Mouse (Mus musculus) heart, embryonic 16.5 days (tissue): Measurements from ENCODE around the gene Nmnat1. TPM values are rescaled to one million over a fixed set of nuclear protein-coding genes. Genes with fewer than 3 reads are reported as not detected.

Experiments
- ATAC-seq: fragments of 200-750 bp; cut with Nextera tagmentation; replicated peaks from 2 replicates; pipeline ENCODE4 v1.8.0; 2017; ENCODE audit warnings: moderate number of reproducible peaks; ENCODE audit not compliant: insufficient read depth, low FRiP score; ENCODE audit errors: extremely low read depth
- H3K27ac ChIP-seq: fragments of 300-500 bp; sonication (generic); 2 replicates; pipeline ENCODE4 v1.5.1; 2014; ENCODE audit warnings: mild to moderate bottlenecking, low read length, control low read depth, moderate library complexity
- H3K27me3 ChIP-seq: fragments of 300-500 bp; sonication (generic); 2 replicates; pipeline ENCODE4 v1.6.1; 2014; ENCODE audit warnings: low read length, mixed read lengths; ENCODE audit not compliant: control insufficient read depth, insufficient read depth
- H3K36me3 ChIP-seq: fragments of 300-500 bp; sonication (generic); 2 replicates; pipeline ENCODE4 v1.6.1; 2014; ENCODE audit not compliant: control insufficient read depth, insufficient read depth
- H3K4me1 ChIP-seq: fragments of 300-500 bp; sonication (generic); 2 replicates; pipeline ENCODE4 v1.6.1; 2014; ENCODE audit warnings: low read length, mixed read lengths; ENCODE audit not compliant: control insufficient read depth, insufficient read depth
- H3K4me2 ChIP-seq: fragments of 300-500 bp; sonication (generic); 2 replicates; pipeline ENCODE4 v1.6.1; 2014; ENCODE audit warnings: low read depth, mild to moderate bottlenecking, control low read depth, low read length
- H3K4me3 ChIP-seq: fragments of 300-500 bp; sonication (generic); 2 replicates; pipeline ENCODE4 v1.5.1; 2014; ENCODE audit warnings: mild to moderate bottlenecking, control low read depth, low read length
- H3K9ac ChIP-seq: fragments of 300-500 bp; sonication (generic); 2 replicates; pipeline ENCODE4 v1.6.1; 2014; ENCODE audit warnings: low read length, control low read depth
- H3K9me3 ChIP-seq: fragments of 300-500 bp; sonication (generic); replicated peaks from 2 replicates; pipeline ENCODE4 v1.6.1; 2016; ENCODE audit warnings: low read length; ENCODE audit not compliant: control insufficient read depth
- WGBS: fragments of 180-500 bp; shearing (Covaris S2); extraction: QIAGEN DNeasy Blood & Tissue Kit; methylation state at CpG from one replicate; pipeline ENCODE4 v1.1.7; 2014; 5-methylcytosine and 5-hydroxymethylcytosine counted together
- polyA plus RNA-seq: library from polyadenylated mRNA; unstranded; fragments of >200 nt; fragmentation: Nextera tagmentation; extraction: Ambion mirVana; gene quantifications from 2 replicates; pipeline ENCODE4 v1.2.1, GENCODE M21; 2015

Nmnat1 gene
- polyA plus RNA-seq = 13.5 and 15.8 TPM in 2 replicates

DNA sequence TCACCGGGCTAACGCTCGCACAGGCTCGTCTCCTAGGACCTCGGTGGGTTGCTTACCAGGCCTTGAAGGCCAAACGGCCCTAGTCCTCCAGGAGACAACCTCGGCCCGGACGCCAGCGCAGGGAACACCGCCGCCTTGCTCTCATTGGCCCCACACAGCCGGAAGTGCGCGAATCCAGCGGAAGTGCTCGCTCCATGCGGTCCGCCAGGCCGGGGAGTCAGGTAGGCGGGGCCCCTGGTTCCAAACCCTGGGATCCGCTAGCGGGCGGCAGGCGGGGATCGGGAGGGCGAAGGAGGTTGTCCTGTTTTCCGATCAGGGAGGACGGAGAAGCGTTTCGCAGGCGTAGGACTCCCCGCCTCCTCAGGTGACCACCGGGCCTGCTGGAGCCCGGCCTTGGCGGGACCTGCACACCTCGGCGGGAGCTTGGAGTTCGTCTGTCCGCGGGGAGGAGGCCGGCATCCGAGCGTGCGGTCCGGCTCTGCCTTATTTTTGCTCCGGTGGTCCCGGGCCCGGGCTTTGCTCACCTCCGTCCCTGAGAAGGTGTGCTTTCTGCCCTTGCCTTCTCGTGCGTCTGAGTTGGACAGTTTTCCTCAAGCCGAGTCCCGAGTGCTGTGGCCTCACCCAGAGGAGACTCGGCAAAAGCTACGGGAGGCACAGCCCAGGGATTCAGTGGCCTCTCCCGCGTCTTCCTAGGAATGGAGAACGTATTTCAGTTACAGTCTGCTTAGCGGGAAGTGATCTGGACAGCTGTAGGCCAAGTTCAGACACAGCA is at the start of gene Nmnat1, which contains the start of gene Lzic:
Nmnat1 (minus strand) TSS at position 150 of the 772 bp plus-strand sequence.
Lzic (plus strand) TSS at position 177 of the 772 bp plus-strand sequence.
- under 1% methylated on average over 60 of the region's 60 CpGs for WGBS
- no peaks in the 10 kb centered on the region for H3K27me3 ChIP-seq
- H3K27ac ChIP-seq = peak within 1 kb of the TSS; percentile 87
- peaks cover 16% of the 10 kb centered on the region for H3K4me1 ChIP-seq
- peaks cover 25% of the 10 kb centered on the region for H3K36me3 ChIP-seq
- H3K4me2 ChIP-seq = peak within 1 kb of the TSS; percentile 80
- peak within 1 kb of the TSS; percentile 78 for H3K9ac ChIP-seq
- peak within 1 kb of the TSS; percentile 59 for H3K4me3 ChIP-seq
- ATAC-seq = peak; percentile 98
- H3K9me3 ChIP-seq = no peaks in the 10 kb centered on the region

DNA sequence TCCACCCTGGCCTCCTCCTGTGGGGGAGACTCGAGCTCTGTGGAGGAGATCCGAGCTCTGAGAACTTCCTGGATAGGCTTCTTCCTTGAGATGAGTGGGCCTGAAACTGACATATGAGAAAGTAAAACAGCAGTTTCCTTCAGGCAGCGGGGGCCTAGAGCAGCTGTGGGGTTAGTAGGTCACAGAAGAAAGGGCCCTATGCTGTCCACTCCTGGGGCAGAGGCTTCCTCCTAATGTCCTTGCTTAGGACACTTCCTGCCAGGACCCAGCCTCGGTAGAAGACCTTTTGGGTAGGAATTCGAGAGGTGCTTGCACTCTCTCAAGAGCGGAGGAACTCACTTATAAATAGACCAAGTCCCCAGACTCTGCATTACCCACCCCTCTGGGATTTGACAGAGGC is 44.7 kb upstream of the Nmnat1 start:
- no peak overlapping the region for H3K4me3 ChIP-seq
- no peaks in the 10 kb centered on the region for H3K9me3 ChIP-seq
- no peak overlapping the region for H3K4me2 ChIP-seq
- no peaks in the 10 kb centered on the region for H3K27me3 ChIP-seq
- H3K36me3 ChIP-seq = no peaks in the 10 kb centered on the region
- peak overlapping the region; percentile 28 for H3K27ac ChIP-seq
- 37% methylated on average over 6 of the region's 6 CpGs for WGBS
- H3K4me1 ChIP-seq = peaks cover 22% of the 10 kb centered on the region
- no peak for ATAC-seq
- no peak overlapping the region for H3K9ac ChIP-seq

DNA sequence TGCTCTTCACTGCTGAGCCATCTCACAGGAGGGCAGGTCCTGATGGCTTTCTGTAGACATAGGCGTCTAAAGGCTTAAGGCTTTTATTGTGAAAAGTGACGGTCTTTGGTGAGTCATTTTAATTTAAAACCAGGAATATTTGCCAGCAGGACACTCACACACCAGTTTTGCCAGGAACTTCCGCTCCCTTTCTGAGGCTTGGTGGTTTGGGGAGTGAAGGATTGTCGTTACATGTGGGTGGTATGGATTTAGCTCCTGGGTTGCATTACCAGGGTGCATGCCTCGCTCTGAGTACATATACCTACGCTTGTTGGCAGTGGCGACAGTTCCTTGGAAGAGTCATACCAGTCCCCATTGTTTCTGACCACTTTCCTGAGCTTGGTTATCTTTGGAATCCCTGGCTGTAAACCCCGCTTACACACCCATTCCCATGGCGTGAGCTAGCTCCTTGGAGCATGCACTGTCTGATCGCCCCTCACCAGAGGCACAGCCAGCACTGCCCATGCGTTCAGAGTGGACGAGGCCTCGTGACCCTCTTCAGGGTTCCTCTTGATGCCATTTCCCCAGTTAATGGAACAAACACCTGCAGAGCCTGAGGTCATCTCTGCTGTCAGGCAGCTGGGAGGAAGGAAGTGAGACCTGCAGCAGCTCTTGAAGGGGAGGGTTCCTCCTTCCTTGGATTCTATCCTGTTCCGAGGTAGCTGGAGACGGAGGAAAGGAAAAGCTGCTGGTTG is 42.8 kb upstream of the Nmnat1 start:
- peak overlapping the region; percentile 28 for H3K27ac ChIP-seq
- no peak overlapping the region for H3K4me3 ChIP-seq
- H3K36me3 ChIP-seq = no peaks in the 10 kb centered on the region
- H3K4me2 ChIP-seq = no peak overlapping the region
- no peak overlapping the region for H3K9ac ChIP-seq
- H3K4me1 ChIP-seq = peaks cover 22% of the 10 kb centered on the region
- ATAC-seq = no peak
- WGBS = 72% methylated on average over 15 of the region's 15 CpGs
- no peaks in the 10 kb centered on the region for H3K27me3 ChIP-seq
- H3K9me3 ChIP-seq = no peaks in the 10 kb centered on the region

DNA sequence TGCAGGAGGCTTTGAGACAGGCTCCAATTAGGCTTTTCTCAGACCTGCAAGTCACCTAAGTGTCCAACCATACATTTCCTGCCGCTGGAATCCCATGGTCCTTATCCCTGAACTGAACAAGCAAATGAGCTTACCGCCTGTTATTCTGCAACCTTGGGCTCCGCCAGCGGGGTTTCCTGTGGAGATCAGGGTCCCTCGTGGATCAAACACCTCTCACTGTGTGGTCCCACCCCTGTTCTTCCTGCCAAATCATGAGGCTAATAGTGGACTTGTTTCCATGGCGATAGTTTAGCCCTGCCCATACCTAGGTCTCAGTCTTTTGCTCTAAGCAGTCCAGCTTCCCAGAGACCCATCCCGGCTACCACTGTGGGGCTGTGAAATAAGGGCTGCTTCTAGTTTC is 41.3 kb upstream of the Nmnat1 start:
- Histone ChIP-seq H3K4me3 (no peak overlapping the region), H3K27me3 (no peaks in the 10 kb centered on the region), H3K27ac (peak overlapping the region; percentile 29), H3K4me1 (peaks cover 22% of the 10 kb centered on the region), H3K4me2 (no peak overlapping the region), H3K9me3 (no peaks in the 10 kb centered on the region), H3K36me3 (no peaks in the 10 kb centered on the region), H3K9ac (no peak overlapping the region)
- ATAC-seq = peak; percentile 45
- 59% methylated on average over 7 of the region's 7 CpGs for WGBS

DNA sequence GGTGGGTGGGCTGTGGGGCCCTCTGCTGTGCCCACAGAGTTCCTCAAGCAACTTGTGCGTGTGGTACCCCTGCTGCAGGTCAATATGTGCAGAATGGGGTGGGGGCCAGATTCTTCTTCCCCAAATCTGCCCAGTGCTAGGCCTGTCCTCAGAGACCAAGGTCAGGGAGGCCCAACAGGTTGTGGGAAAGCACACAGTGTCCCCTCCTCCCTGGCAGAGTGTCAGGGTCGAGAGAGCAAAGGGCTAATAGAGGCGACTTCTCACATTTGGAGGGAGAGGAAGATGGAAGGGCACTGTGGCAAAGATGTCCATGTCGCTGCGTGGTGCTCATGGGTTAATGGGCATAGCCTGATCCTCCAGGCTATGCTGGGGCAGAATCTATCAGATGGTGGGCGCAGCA is 40.8 kb upstream of the Nmnat1 start:
- ATAC-seq = no peak
- H3K36me3 ChIP-seq = no peaks in the 10 kb centered on the region
- no peaks in the 10 kb centered on the region for H3K27me3 ChIP-seq
- H3K4me3 ChIP-seq = no peak overlapping the region
- peak overlapping the region; percentile 35 for H3K9ac ChIP-seq
- H3K4me2 ChIP-seq = no peak overlapping the region
- peaks cover 22% of the 10 kb centered on the region for H3K4me1 ChIP-seq
- peak overlapping the region; percentile 17 for H3K27ac ChIP-seq
- 71% methylated on average over 6 of the region's 6 CpGs for WGBS
- no peaks in the 10 kb centered on the region for H3K9me3 ChIP-seq

DNA sequence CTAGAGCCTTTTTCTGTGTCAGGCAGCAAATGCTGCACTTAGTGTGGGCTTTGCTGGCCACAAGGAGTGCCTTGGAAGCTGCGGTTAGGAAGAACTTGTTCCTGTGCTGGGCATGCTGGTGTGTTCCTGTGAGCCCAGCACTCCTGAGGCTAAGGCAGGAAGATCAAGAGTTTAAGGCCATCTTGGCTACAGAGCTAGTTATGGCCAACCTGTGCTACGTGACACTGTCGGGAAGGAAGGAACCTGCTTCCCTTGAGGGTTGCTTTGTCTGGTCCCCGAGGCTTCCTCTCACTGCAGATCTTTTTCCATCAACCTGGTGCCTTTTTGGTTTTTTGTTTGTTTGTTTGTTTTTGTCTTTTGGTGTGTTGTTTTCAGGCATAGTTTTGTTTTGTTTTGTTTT is 40.2 kb upstream of the Nmnat1 start:
- Histone ChIP-seq H3K27ac (peak overlapping the region; percentile 63), H3K36me3 (no peaks in the 10 kb centered on the region), H3K4me2 (no peak overlapping the region), H3K4me1 (peaks cover 22% of the 10 kb centered on the region), H3K9ac (no peak overlapping the region), H3K4me3 (no peak overlapping the region), H3K9me3 (no peaks in the 10 kb centered on the region), H3K27me3 (no peaks in the 10 kb centered on the region)
- 74% methylated on average over 4 of the region's 4 CpGs for WGBS
- no peak for ATAC-seq

DNA sequence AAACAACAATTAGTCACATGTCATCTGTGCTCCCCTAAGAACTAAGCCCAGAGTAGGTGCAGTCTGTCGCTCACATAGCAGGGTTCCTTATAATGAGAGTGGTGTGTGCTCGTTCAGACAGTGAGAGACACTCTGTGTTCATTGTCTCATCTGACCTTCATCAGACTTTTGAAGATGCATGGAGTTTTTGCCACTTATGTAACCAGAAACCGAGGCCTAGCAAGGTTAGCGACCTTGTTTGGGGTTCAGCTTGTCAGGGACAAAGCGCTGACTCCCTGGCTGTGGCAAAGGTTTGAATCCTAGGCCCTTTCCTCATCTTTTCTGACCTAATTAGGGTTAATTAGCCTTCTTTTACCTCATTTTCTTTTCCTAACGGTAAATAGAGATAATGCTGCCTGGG is 39.0 kb upstream of the Nmnat1 start:
- no peak for ATAC-seq
- H3K4me3 ChIP-seq = no peak overlapping the region
- no peaks in the 10 kb centered on the region for H3K9me3 ChIP-seq
- no peaks in the 10 kb centered on the region for H3K27me3 ChIP-seq
- H3K36me3 ChIP-seq = no peaks in the 10 kb centered on the region
- H3K4me1 ChIP-seq = peaks cover 15% of the 10 kb centered on the region
- H3K27ac ChIP-seq = no peak overlapping the region
- WGBS = 89% methylated on average over 6 of the region's 6 CpGs
- no peak overlapping the region for H3K9ac ChIP-seq
- no peak overlapping the region for H3K4me2 ChIP-seq

DNA sequence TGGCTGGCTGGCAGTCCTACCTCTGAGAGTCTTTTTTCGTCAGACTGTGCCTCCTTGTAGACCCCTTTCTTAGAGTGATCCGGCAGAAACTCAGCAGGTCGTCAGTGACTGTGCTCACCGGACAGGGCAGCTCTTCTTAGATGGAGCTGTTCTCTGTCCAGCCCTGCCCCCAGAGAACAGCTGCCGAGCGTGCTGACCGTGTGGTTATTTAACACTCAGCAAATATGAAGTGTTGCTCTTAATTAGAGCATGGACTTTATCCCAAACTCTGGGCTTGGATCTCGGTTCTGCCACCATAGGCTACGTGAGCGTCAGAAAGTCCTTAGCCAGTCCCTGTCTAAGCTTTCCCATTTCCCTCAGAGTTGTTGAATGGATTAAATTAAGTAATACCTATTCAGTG is 36.3 kb upstream of the Nmnat1 start:
- no peak overlapping the region for H3K9ac ChIP-seq
- no peak for ATAC-seq
- H3K9me3 ChIP-seq = no peaks in the 10 kb centered on the region; the same call in 1 of the 2 replicates
- no peak overlapping the region for H3K27ac ChIP-seq
- no peak overlapping the region for H3K4me3 ChIP-seq
- H3K4me2 ChIP-seq = no peak overlapping the region
- no peaks in the 10 kb centered on the region for H3K27me3 ChIP-seq
- no peaks in the 10 kb centered on the region for H3K36me3 ChIP-seq
- WGBS = 64% methylated on average over 10 of the region's 10 CpGs
- H3K4me1 ChIP-seq = peaks cover 20% of the 10 kb centered on the region
